Mouse (Mus musculus): ENCODE measurements at regions not wholly inside any gene's neighbourhood (a gene's known extent, or its start where the extent isn't known, plus 50 kb on each side); places are given as distances from the start of the nearest gene placed in this dataset.

DNA sequence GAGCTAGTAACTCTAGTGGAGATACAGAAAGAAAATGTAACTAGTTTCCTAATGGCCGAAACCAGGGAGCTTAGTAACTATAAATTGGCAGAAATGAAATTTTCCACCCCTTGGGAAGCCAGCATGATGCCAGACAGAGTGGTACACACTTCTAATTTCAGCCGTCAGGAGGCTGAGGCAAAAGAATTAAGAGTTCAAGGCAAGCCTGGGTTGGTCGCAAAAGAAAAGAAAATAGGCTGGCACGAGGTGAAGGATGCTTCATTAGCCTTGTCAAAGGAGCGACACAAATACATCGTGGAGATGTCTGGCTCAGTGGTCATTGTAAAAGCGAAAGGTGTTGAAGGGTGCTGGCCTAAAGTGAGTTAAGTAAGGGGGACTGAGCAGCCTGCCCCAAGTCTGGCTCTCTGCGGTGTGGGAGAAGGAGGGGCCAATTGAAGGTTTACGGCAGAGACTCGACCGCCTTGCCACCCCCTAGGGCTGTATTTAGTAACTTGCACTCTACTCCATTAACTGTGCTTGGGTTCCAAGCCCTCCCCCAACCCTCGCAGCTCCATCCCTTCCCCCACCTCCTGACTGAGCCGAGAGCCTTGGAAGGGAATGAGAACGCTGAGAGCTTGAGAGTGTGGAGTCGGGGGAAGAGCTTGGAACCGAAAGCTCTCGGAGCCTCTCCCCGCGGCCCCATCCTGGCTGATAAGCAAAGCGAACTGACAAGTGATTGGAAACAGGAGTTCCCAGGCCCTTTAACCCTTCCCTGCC, 92.4 kb upstream of the Pkdcc start:
- TF ChIP-seq CTCF (IDR thresholded peaks at IDR 0.05; ENCODE audit: low read depth) (no peak), EP300 (IDR thresholded peaks at IDR 0.05; ENCODE audit: low read depth) (no peak)

All from liver, postnatal 0 days (tissue).